Mouse (Mus musculus): Measurements from ENCODE around the gene Cacna1b. TPM values are rescaled to one million over a fixed set of nuclear protein-coding genes. Genes with fewer than 3 reads are reported as not detected.

Cacna1b gene
- polyA plus RNA-seq, 1 experiment from 2014 or later = 10.9 TPM

DNA sequence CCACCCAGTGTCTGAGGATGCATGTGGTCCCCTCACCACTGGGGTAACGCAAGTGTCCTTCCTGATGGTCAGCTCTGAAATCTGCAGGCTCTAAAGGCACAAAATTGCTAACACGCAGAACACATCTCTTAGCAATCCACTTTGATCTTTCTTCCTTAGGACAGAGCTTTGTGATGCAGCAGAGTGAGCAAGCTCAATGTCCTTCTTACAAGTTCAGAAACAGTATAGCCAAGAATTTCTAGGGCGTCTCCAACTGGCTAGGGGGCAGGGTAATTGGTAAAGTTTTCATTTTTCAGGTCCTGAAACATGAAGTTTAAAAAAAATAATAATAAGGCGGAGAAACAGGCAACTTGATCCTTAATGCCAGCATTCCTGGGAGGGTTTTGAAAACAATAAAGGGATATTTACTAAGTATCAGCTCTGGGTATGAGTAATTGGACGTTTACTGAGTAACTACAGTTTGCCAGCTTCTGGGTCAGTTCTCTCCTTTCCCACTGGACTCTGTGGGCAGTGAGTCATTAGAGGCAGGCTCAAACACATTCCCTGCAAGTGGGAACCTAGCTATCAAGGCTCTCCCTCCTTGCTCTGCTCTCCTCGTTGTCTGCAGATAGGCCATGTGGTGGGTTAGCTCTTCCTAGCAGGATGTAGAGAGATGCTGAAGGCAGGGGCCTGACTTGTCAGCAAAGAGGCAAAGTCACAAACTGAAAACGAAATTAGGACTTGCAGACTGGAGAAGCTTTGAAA lies 200.2 kb downstream of the Cacna1b start:
- Histone ChIP-seq H3K9ac (no peak overlapping the region), H3K4me3 (no peak overlapping the region), H3K4me1 (replicated peaks) (no peaks in the 10 kb centered on the region; the same call in 1 of the 2 replicates), H3K36me3 (no peaks in the 10 kb centered on the region), H3K27ac (no peak overlapping the region), H3K9me3 (no peaks in the 10 kb centered on the region), H3K4me2 (no peak overlapping the region), H3K27me3 (0 out of 2 replicates have a peak, but pooled peaks cover 2% of the 10 kb centered on the region)
- no peak for ATAC-seq (ENCODE audit: low FRiP score)
- WGBS = 82% methylated on average over 7 of the region's 7 CpGs

DNA sequence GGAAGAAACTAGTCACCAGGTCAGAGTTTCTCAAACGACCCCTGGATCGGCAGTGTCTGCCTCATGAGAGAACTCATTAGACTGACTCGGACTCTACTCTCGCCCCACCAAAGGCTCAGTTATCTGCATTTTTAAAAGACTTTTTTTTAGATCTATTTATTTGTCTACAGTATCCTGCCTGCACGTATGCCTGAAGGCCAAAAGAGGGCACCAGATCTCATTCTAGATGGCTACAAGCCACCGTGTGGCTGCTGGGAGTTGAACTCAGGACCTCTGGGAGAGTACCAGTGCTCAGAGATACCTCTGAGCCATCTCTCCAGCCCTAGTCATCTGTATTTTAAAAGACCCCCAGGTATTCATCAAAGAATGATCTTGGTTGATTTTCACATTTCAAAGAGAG lies 201.0 kb downstream of the Cacna1b start:
- Histone ChIP-seq H3K4me1 (replicated peaks) (no peaks in the 10 kb centered on the region; the same call in 1 of the 2 replicates), H3K27me3 (0 out of 2 replicates have a peak, but pooled peaks cover 2% of the 10 kb centered on the region), H3K9ac (no peak overlapping the region), H3K4me2 (no peak overlapping the region), H3K36me3 (no peaks in the 10 kb centered on the region), H3K4me3 (no peak overlapping the region), H3K9me3 (no peaks in the 10 kb centered on the region), H3K27ac (no peak overlapping the region)
- ATAC-seq (ENCODE audit: low FRiP score) = no peak
- WGBS = 87% methylated on average over 6 of the region's 6 CpGs

GRCm38 (mm10) chr2:24560201-24560600 lies 202.8 kb downstream of the Cacna1b start:
- H3K9ac ChIP-seq = no peak overlapping the region
- H3K27ac ChIP-seq = no peak overlapping the region
- H3K27me3 ChIP-seq = 0 out of 2 replicates have a peak, but pooled peaks cover 2% of the 10 kb centered on the region
- no peaks in the 10 kb centered on the region for H3K36me3 ChIP-seq
- ATAC-seq (ENCODE audit: low FRiP score) = no peak
- no peak overlapping the region for H3K4me2 ChIP-seq
- no peak overlapping the region for H3K4me3 ChIP-seq
- H3K4me1 ChIP-seq (replicated peaks) = no peaks in the 10 kb centered on the region; the same call in 1 of the 2 replicates
- H3K9me3 ChIP-seq = no peaks in the 10 kb centered on the region
- 76% methylated on average over 5 of the region's 5 CpGs for WGBS

GRCm38 (mm10) chr2:24556347-24556746 lies 206.6 kb downstream of the Cacna1b start:
- no peak for ATAC-seq (ENCODE audit: low FRiP score)
- Histone ChIP-seq H3K9me3 (no peaks in the 10 kb centered on the region), H3K27me3 (no peaks in the 10 kb centered on the region), H3K4me2 (no peak overlapping the region), H3K4me1 (replicated peaks) (peaks cover 5% of the 10 kb centered on the region; the same call in 1 of the 2 replicates), H3K36me3 (no peaks in the 10 kb centered on the region), H3K4me3 (no peak overlapping the region), H3K27ac (no peak overlapping the region), H3K9ac (no peak overlapping the region)
- WGBS = 85% methylated on average over 6 of the region's 6 CpGs

DNA sequence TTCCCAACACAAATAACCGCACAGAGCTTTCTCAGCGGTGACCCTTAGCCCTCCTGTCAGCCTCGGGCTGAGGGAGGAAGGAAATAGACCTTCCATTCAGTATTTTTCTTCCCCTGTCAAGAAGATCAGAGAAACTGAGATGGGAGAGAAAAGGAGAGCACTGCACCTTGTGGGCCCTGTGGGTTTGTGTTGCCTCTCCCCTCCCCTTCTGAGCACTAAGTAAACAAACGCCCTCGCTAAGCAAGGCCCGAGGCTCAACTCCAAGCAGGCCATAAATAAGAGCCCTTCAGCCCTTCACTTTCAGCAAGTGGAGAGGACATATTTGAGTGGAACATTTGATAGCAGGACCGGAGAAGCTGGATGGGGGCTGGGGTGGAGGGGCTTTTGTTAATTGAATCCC lies 209.0 kb downstream of the Cacna1b start:
- no peaks in the 10 kb centered on the region for H3K36me3 ChIP-seq
- H3K4me1 ChIP-seq (replicated peaks) = peaks cover 5% of the 10 kb centered on the region; the same call in 1 of the 2 replicates
- no peaks in the 10 kb centered on the region for H3K27me3 ChIP-seq
- no peak overlapping the region for H3K4me3 ChIP-seq
- ATAC-seq (ENCODE audit: low FRiP score) = no peak
- no peak overlapping the region for H3K9ac ChIP-seq
- WGBS = 49% methylated on average over 7 of the region's 7 CpGs
- no peak overlapping the region for H3K4me2 ChIP-seq
- H3K27ac ChIP-seq = no peak overlapping the region
- H3K9me3 ChIP-seq = no peaks in the 10 kb centered on the region

Other genes with a start within 250 kb of the Cacna1b start
- gene Ehmt1, start 156.5 kb upstream of the Cacna1b start, polyA plus RNA-seq (2015; fragmentation: Nextera tagmentation; extraction: Ambion mirVana) = 126 and 131 TPM in 2 replicates
- gene Arrdc1, start 172.1 kb upstream of the Cacna1b start, polyA plus RNA-seq (2015; fragmentation: Nextera tagmentation; extraction: Ambion mirVana) = 23.9 and 26.0 TPM in 2 replicates
- 16.0 and 17.7 TPM in 2 replicates for gene Zmynd19, start 186.6 kb upstream of the Cacna1b start, polyA plus RNA-seq (2015; fragmentation: Nextera tagmentation; extraction: Ambion mirVana)
- 36.0 and 38.1 TPM in 2 replicates for gene Dph7, start 199.2 kb upstream of the Cacna1b start, polyA plus RNA-seq (2015; fragmentation: Nextera tagmentation; extraction: Ambion mirVana)
- gene Mrpl41, start 211.9 kb upstream of the Cacna1b start, polyA plus RNA-seq (2015; fragmentation: Nextera tagmentation; extraction: Ambion mirVana) = 171 and 181 TPM in 2 replicates
- 3.0 and 3.4 TPM in 2 replicates for gene Pnpla7, start 212.9 kb upstream of the Cacna1b start, polyA plus RNA-seq (2015; fragmentation: Nextera tagmentation; extraction: Ambion mirVana)

All from hindbrain, embryonic 13.5 days (tissue).